Mouse (Mus musculus): ENCODE results near the gene Rasl11b. TPM values are rescaled to one million over a fixed set of nuclear protein-coding genes. Genes with fewer than 3 reads are reported as not detected.

Gene Rasl11b
- total RNA-seq (2014; rRNA removed) (1.1 TPM in 2 replicates), polyA plus RNA-seq (2012; rRNA removed) (6.6 and 6.8 TPM in 2 replicates)

DNA sequence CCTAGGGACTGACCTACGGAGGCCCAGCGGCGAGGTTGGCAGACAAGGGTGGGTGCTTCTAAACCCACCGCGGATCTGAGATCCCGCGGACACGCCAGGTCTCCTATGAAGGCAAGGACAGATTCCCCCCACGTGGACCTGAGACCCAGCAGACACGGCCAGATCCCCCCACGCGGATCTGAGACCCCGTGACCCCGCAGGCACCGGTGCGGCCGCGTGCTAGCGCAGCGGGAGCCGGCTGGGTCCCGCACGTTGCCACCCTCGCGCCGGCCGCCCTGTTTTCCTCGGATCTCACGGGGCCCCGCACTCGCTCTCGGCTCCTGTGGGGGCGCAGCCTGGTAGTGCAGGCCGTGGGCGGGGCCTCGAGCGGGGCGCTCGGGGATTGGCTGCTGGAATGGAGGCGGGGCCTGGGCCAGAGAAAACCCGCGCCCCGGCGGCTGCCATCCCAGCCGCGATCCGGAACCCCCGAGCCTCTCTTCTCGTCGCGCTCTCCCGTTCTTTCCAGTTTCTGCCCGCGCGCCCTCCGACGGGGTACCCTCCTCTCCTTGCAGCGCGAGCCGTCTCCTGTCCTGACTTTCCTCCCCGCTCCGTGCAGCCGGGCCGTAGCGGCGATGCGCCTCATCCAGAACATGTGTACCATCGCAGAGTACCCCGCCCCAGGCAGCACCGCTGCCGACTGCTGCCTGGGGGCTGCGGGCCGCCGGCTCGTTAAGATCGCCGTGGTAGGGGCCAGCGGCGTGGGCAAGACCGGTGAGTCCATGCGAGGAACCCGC is at the start of gene Rasl11b:
Gene Rasl11b (plus strand): TSS at position 446 of the 773 bp plus-strand sequence.
- peak within 1 kb of the TSS; percentile 59 for H3K27ac ChIP-seq (replicated peaks; ENCODE audit: insufficient read depth, low read depth, low read length)
- H3K27me3 ChIP-seq (ENCODE audit: control insufficient read depth, insufficient read depth, low read length): no peaks in the 10 kb centered on the region
- peaks cover 7% of the 10 kb centered on the region for H3K4me1 ChIP-seq (ENCODE audit: control insufficient read depth, insufficient read depth, low read length)
- WGBS: under 1% methylated on average over 79 of the region's 82 CpGs
- TF ChIP-seq CTCF (IDR thresholded peaks at IDR 0.05; ENCODE audit: low read depth, low read length) (peak; percentile 11; the same call in 1 of the 2 replicates), POLR2A (IDR thresholded peaks at IDR 0.05; ENCODE audit: extremely low read depth, insufficient read depth, low read length) (peak; percentile 77)
- DNase-seq (ENCODE audit: extremely low read depth, low read depth, low spot score): peak; percentile 54
- H3K4me3 ChIP-seq (ENCODE audit: insufficient read depth, low read depth, low read length): peak within 1 kb of the TSS; percentile 81
- H3K79me2 ChIP-seq (ENCODE audit: control insufficient read depth, insufficient read depth, low read length): no peaks in the 10 kb centered on the region
- peak within 1 kb of the TSS; percentile 90 for H3K9ac ChIP-seq (ENCODE audit: low read depth, low read length)
- peaks cover 1% of the 10 kb centered on the region; the same call in 1 of the 2 replicates for H3K36me3 ChIP-seq (ENCODE audit: control insufficient read depth, insufficient read depth, low read length)

DNA sequence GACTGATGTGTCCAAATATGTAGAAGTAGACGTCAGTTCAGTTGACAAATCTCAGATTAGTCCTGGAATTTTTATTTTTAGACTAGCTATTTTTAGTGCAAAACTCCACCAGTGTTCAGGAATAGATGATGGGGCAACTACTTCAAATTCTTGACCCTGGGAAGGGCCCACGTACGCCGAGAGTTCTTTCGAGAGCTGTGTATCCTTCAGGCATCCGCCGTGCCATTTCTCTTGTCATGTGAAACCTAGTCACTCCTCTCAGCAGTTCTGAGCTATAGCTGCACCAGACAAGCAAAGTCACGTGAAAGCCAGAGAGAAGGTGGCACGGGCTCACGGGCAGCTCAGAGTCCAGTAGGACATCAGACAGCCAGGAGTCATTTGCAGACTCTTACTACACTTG is 47.5 kb upstream of the Rasl11b start:
- DNase-seq (ENCODE audit: extremely low read depth, low read depth, low spot score): no peak

DNA sequence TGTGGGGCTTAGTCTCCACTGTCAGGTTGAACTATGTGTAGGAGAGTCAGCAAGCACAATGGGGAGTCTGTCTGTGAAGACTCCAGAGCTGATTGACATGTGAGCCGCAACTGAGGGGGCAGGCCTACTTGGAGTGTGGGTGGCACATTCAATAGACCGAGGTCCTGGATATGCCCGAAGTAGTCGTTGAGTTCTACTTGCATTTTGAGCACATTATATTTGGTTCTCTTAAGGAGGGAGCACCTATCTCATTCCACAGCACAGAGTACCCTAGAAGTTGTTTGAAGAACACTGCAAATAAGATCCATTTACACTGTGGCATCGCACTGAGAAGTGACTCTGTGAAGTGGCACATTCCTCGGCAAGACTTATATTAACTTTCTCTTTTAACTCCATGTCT is 45.1 kb upstream of the Rasl11b start:
- no peaks in the 10 kb centered on the region for H3K79me2 ChIP-seq (ENCODE audit: control insufficient read depth, insufficient read depth, low read length)
- H3K27me3 ChIP-seq (ENCODE audit: control insufficient read depth, insufficient read depth, low read length): no peaks in the 10 kb centered on the region
- no peak for DNase-seq (ENCODE audit: extremely low read depth, low read depth, low spot score)
- no peak overlapping the region for H3K4me3 ChIP-seq (ENCODE audit: insufficient read depth, low read depth, low read length)
- H3K9ac ChIP-seq (ENCODE audit: low read depth, low read length): no peak overlapping the region
- H3K4me1 ChIP-seq (ENCODE audit: control insufficient read depth, insufficient read depth, low read length): no peaks in the 10 kb centered on the region
- no peak for TF ChIP-seq CTCF (IDR thresholded peaks at IDR 0.05; ENCODE audit: low read depth, low read length)
- no peak for TF ChIP-seq POLR2A (IDR thresholded peaks at IDR 0.05; ENCODE audit: extremely low read depth, insufficient read depth, low read length)
- no peak overlapping the region for H3K27ac ChIP-seq (replicated peaks; ENCODE audit: insufficient read depth, low read depth, low read length)
- H3K36me3 ChIP-seq (ENCODE audit: control insufficient read depth, insufficient read depth, low read length): no peaks in the 10 kb centered on the region
- WGBS: 83% methylated on average over 6 of the region's 6 CpGs

More for the DNA sequence above, 47.5 kb upstream of the Rasl11b start:
- H3K27ac ChIP-seq (replicated peaks; ENCODE audit: insufficient read depth, low read depth, low read length): no peak overlapping the region
- H3K4me1 ChIP-seq (ENCODE audit: control insufficient read depth, insufficient read depth, low read length): no peaks in the 10 kb centered on the region
- WGBS: 81% methylated on average over 10 of the region's 10 CpGs
- H3K79me2 ChIP-seq (ENCODE audit: control insufficient read depth, insufficient read depth, low read length): no peaks in the 10 kb centered on the region
- no peak for TF ChIP-seq POLR2A (IDR thresholded peaks at IDR 0.05; ENCODE audit: extremely low read depth, insufficient read depth, low read length)
- TF ChIP-seq CTCF (IDR thresholded peaks at IDR 0.05; ENCODE audit: low read depth, low read length): no peak
- H3K36me3 ChIP-seq (ENCODE audit: control insufficient read depth, insufficient read depth, low read length): no peaks in the 10 kb centered on the region
- H3K4me3 ChIP-seq (ENCODE audit: insufficient read depth, low read depth, low read length): no peak overlapping the region
- no peaks in the 10 kb centered on the region for H3K27me3 ChIP-seq (ENCODE audit: control insufficient read depth, insufficient read depth, low read length)
- no peak overlapping the region for H3K9ac ChIP-seq (ENCODE audit: low read depth, low read length)

DNA sequence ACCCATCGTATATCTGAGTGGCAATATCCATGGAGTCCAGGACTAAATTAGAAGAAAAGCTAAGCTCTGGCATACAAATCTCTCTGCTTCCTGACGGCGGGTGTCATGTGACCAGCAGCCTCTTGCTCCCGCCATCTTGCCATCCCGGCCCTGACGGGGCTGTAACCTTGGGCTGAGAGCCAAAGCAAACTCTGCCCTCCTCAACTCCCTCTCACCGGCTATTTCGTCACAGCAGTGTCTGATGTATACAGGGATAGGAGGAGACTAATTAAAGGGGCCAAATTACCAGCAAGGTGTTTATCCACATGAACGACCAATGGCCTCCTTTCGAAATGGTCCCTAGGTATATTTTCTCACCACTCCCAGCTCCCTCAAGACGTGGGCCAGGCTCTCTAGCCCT is 43.3 kb upstream of the Rasl11b start:
- Histone ChIP-seq H3K4me3 (ENCODE audit: insufficient read depth, low read depth, low read length) (no peak overlapping the region), H3K79me2 (ENCODE audit: control insufficient read depth, insufficient read depth, low read length) (no peaks in the 10 kb centered on the region), H3K36me3 (ENCODE audit: control insufficient read depth, insufficient read depth, low read length) (no peaks in the 10 kb centered on the region), H3K27me3 (ENCODE audit: control insufficient read depth, insufficient read depth, low read length) (no peaks in the 10 kb centered on the region), H3K9ac (ENCODE audit: low read depth, low read length) (no peak overlapping the region), H3K27ac (replicated peaks; ENCODE audit: insufficient read depth, low read depth, low read length) (no peak overlapping the region), H3K4me1 (ENCODE audit: control insufficient read depth, insufficient read depth, low read length) (no peaks in the 10 kb centered on the region)
- TF ChIP-seq CTCF (IDR thresholded peaks at IDR 0.05; ENCODE audit: low read depth, low read length) (no peak), POLR2A (IDR thresholded peaks at IDR 0.05; ENCODE audit: extremely low read depth, insufficient read depth, low read length) (no peak)
- no peak for DNase-seq (ENCODE audit: extremely low read depth, low read depth, low spot score)
- 57% methylated on average over 11 of the region's 11 CpGs for WGBS

DNA sequence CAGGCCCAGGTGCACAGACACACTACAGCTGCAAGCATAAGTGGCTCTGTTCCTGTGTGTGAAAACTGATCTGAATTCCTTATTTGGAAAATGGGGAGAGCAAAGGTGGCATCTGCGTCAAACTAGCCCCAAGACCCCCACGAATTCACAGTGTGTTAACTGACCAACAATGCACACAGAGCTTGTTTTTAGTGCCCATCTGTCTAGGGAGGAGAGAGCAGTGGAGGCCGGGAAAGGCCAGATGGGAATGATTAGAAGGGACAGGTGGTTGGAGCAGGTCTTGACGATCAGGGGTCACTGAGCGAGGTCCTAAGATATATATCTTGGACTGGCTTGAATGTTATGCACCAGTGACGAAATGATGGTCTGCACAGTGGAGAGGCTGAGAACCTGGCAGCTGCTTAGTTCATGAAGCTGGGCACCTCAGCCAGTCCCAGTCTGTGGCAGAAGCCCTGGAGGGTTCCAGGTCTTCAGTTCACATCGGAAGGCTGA is 39.2 kb upstream of the Rasl11b start:
- WGBS: 91% methylated on average over 7 of the region's 7 CpGs
- Histone ChIP-seq H3K9ac (ENCODE audit: low read depth, low read length) (no peak overlapping the region), H3K4me3 (ENCODE audit: insufficient read depth, low read depth, low read length) (no peak overlapping the region), H3K4me1 (ENCODE audit: control insufficient read depth, insufficient read depth, low read length) (no peaks in the 10 kb centered on the region), H3K79me2 (ENCODE audit: control insufficient read depth, insufficient read depth, low read length) (no peaks in the 10 kb centered on the region), H3K27me3 (ENCODE audit: control insufficient read depth, insufficient read depth, low read length) (no peaks in the 10 kb centered on the region), H3K36me3 (ENCODE audit: control insufficient read depth, insufficient read depth, low read length) (no peaks in the 10 kb centered on the region), H3K27ac (replicated peaks; ENCODE audit: insufficient read depth, low read depth, low read length) (no peak overlapping the region)
- DNase-seq (ENCODE audit: extremely low read depth, low read depth, low spot score): no peak
- TF ChIP-seq CTCF (IDR thresholded peaks at IDR 0.05; ENCODE audit: low read depth, low read length) (no peak), POLR2A (IDR thresholded peaks at IDR 0.05; ENCODE audit: extremely low read depth, insufficient read depth, low read length) (no peak)

All from liver, adult 2 months (tissue).